Mouse (Mus musculus) left cerebral cortex, adult 2 months (tissue): ENCODE data around the gene Ppfia2. TPM values are rescaled to one million over a fixed set of nuclear protein-coding genes. Genes with fewer than 3 reads are reported as not detected.

Experiments used
- DNase-seq, 2 experiments: peaks; one replicate each; pipeline ENCODE4 v3.0.0; 2021 to 2022; ENCODE audit warnings: low spot score in 2 of 2, mixed read lengths in 1 of 2; ENCODE audit errors: extremely low spot score in 1 of 2
- H3K27ac ChIP-seq: fragments of 200-600 bp; 2 replicates; pipeline ENCODE4 v1.8.1; 2022
- H3K4me3 ChIP-seq: fragments of 200-600 bp; 2 replicates; pipeline ENCODE4 v1.8.1; 2022
- CTCF ChIP-seq: fragments of 200-600 bp; IDR thresholded peaks from 2 replicates; pipeline ENCODE4 v1.8.1; 2022; ENCODE audit warnings: antibody characterized with exemption, mild to moderate bottlenecking, moderate library complexity
- intact Hi-C: fragments of 180-260 bp; cut with DNase I; formaldehyde crosslinking; loops from one replicate; pipeline ENCODE4 v1.15.1; 2025
- total RNA-seq, 2 experiments: library from RNA; stranded (reverse); gene quantifications; 2 replicates each; pipeline ENCODE4 v1.2.3; 2021

The Ppfia2 gene
- total RNA-seq, 2 experiments from 2014 or later: 80.7 to 86.8 TPM

DNA sequence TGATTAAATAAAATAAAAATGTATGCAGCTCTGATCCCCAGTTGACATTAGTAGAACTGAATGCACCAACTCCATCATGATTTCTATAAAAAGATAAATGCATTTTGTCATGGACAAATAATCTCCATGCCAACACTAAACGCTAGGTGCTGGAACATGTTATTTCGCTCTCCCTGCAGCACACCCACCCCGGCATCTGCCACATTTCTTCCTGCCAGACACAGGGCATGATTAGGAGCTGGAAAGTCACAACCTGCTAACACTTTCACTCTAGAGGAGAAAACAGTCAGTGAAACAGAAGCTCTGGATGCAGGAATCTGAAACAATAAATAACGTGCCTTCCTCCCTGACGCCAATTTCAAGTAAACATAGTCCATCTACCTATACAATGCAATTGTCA, 211.3 kb downstream of the Ppfia2 start:
- intact Hi-C loops: no loop called here
- no peak for DNase-seq
- no peak; the same call in 1 of the 2 replicates for TF ChIP-seq CTCF
- no peak overlapping the region for H3K4me3 ChIP-seq
- H3K27ac ChIP-seq: 0 out of 2 replicates have a peak overlapping the region, but pooled peaks have one; percentile 10

DNA sequence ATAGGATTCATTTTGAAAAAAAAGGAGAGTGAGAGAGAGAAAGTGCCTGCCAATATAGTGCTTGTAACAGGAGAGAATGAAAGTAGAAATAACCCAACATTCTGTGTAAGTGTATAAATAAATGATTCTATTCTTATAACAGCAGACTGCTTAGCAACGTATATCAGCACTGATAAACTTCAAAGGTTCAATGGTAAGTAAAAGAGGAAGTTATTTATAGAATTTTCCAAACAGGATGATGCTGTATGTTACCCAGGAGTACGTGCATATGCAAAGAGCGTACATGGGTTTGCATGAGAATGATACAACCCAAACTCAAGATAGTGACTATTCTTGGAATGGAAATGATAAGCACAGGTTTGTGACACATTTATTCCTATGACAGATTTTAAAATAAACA, 215.4 kb downstream of the Ppfia2 start:
- intact Hi-C loops: no loop called here
- Histone ChIP-seq H3K27ac (no peak overlapping the region; the same call in 1 of the 2 replicates), H3K4me3 (no peak overlapping the region)
- no peak for DNase-seq
- TF ChIP-seq CTCF: no peak

DNA sequence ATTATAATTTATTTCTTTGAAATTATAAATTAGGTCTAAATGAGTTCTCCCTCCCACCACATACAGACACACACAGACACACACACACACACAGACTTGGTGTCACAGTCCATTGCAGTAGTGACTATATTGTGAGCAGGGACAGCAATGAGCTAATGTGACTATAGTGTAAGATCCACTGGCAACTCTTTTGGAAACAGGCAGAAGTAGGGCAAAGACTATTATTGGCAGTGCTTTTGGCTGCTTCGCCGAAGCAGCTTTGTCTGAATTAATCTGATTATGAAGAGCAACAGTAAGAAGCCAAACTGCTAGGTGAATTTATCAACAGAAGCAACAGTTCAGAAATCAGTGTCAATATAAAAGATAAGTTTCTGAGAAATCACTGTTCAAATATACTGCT, 249.8 kb downstream of the Ppfia2 start:
- H3K4me3 ChIP-seq: no peak overlapping the region
- no peak overlapping the region for H3K27ac ChIP-seq
- DNase-seq: no peak
- no peak for TF ChIP-seq CTCF
- intact Hi-C loops: no loop called here

DNA sequence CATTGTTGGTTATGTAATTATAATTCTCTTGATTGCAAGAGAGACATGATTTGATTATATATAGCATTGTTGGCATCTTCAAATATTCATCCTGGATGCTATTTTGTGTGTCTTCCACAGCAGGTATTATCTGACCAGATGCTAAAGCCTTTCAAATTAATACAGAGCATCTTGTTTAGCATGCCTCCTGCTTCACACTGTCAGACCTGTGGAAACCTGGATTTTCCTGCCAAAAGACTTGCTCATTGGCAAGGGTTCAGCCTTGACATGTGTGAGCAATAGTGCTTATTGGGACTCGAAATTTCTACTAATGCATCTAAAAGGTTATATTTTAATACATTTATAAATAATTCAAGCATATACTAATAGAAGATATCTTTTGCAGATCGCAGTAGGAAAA, 262.1 kb downstream of the Ppfia2 start:
- TF ChIP-seq CTCF: no peak
- H3K27ac ChIP-seq: no peak overlapping the region
- intact Hi-C loops: no loop called here
- H3K4me3 ChIP-seq: no peak overlapping the region
- no peak for DNase-seq

DNA sequence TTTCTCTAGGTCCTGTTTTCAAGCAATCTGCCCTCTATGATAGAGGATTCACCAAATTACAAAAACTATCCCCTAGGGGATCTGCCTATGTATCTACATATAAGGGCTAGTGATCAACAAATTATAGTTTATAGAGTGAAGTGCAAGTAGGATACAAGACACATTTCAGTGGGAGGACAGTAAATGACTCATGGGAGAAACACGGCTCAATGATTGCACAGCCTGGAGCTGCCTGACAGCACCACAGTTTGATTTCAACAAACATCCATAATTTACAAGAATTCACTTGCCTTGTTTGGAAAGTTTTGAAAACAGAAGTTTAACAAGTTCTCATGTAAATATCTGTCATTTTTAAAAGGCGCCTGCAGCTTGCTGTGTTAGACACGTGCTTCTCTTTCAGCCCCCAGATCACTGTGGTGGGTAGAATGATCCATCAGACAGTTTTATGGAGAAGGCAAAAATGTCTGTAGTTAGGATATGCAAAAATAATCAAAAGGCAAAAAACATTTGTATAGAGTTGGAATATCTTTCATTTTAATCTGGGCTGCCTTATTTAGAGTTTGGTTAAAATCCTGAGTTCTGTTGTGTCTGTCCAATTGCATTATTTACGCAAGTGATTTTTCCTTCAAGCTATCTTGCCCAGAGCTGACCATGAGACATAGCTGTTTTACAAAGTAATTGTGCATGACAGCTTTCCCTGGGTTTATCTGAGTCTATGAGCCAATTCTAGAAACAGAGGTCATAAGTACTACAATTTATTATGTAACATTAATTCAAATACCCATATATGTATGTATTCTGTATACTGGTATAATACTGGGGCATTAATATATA, 266.3 kb downstream of the Ppfia2 start:
- no peak for TF ChIP-seq CTCF
- no peak for DNase-seq
- intact Hi-C loops: no loop called here
- Histone ChIP-seq H3K4me3 (no peak overlapping the region), H3K27ac (no peak overlapping the region)

- DNase-seq: no peak
- H3K4me3 ChIP-seq: no peak overlapping the region
- TF ChIP-seq CTCF: no peak
- no peak overlapping the region for H3K27ac ChIP-seq
- intact Hi-C loops: no loop called here
Measured at GRCm38 (mm10) chr10:106738190-106738589, 268.1 kb downstream of the Ppfia2 start.

GRCm38 (mm10) chr10:106744966-106745365, 274.8 kb downstream of the Ppfia2 start:
- TF ChIP-seq CTCF: no peak
- intact Hi-C loops: no loop called here
- Histone ChIP-seq H3K4me3 (no peak overlapping the region), H3K27ac (no peak overlapping the region)
- no peak for DNase-seq

GRCm38 (mm10) chr10:106761061-106761460, 290.9 kb downstream of the Ppfia2 start:
- H3K27ac ChIP-seq: peak overlapping the region; percentile 67; the same call in 1 of the 2 replicates
- intact Hi-C loops: loop anchor here (1.0 to 5.0 kb wide), 3 partner anchors 56 to 128 kb away; no protein-coding TSS in a partner anchor
- peak; percentile 45 to 70 for DNase-seq
- no peak for TF ChIP-seq CTCF
- no peak overlapping the region for H3K4me3 ChIP-seq

GRCm38 (mm10) chr10:106763785-106764184, 293.6 kb downstream of the Ppfia2 start:
- no peak for DNase-seq
- intact Hi-C loops: loop anchor here (5.0 kb wide), 1 partner anchor 54 kb away; no protein-coding TSS in a partner anchor
- no peak for TF ChIP-seq CTCF
- H3K27ac ChIP-seq: no peak overlapping the region
- H3K4me3 ChIP-seq: no peak overlapping the region

DNA sequence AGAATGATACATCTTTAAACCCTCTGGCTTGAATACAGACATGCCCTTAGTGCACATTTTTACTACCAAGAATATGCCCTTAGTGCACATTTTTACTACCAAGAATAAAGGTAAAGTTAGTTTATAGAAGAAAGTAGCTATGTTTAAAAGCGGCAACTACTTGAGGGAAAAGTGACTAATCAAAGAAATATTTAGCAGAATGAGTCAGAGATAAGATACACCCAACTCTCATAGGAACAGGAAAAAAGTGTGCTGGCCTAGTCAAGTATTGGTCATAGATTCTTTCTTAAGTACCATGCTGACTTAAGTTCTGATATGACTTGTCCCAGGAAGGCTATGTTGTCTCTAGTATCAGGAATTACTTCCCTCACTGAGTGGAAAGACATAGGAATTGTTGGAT, 305.4 kb downstream of the Ppfia2 start:
- DNase-seq: no peak

GRCm38 (mm10) chr10:106815447-106815846, 345.3 kb downstream of the Ppfia2 start:
- Histone ChIP-seq H3K27ac (peak overlapping the region; percentile 63), H3K4me3 (no peak overlapping the region)
- intact Hi-C loops: loop anchor here (5.0 kb wide), 2 partner anchors 53 to 183 kb away; no protein-coding TSS in a partner anchor
- DNase-seq: no peak
- no peak for TF ChIP-seq CTCF

More for the DNA sequence above, 305.4 kb downstream of the Ppfia2 start:
- no peak overlapping the region for H3K4me3 ChIP-seq
- no peak overlapping the region for H3K27ac ChIP-seq
- TF ChIP-seq CTCF: no peak
- intact Hi-C loops: no loop called here

DNA sequence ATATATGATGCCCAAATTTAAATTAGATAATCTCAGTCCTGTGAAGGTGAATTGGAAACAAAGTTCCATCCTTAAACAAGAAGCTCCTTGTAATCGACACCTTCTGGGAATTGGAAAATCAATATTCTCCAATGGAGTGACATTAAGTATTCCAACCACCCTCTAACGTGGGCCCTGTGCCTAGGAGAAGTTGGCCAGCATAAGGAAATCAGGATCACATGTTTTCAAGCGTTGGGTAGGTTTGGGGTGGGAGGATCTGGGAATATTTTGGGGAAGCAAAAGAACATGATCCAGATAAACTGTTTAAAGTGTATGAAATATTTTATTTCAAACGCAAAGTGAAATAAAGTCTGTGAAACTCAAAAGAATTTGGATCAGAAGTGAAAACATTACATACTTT, 348.2 kb downstream of the Ppfia2 start:
- DNase-seq: no peak
- intact Hi-C loops: loop anchor here (5.0 kb wide), 2 partner anchors 56 to 186 kb away; no protein-coding TSS in a partner anchor
- H3K4me3 ChIP-seq: no peak overlapping the region
- no peak for TF ChIP-seq CTCF
- H3K27ac ChIP-seq: no peak overlapping the region

- no peak for TF ChIP-seq CTCF
- Histone ChIP-seq H3K4me3 (no peak overlapping the region), H3K27ac (no peak overlapping the region)
- no peak for DNase-seq
- intact Hi-C loops: no loop called here
Measured at GRCm38 (mm10) chr10:106824215-106824614, 354.1 kb downstream of the Ppfia2 start.
